Mouse (Mus musculus): ENCODE measurements at regions not wholly inside any gene's neighbourhood (a gene's known extent, or its start where the extent isn't known, plus 50 kb on each side); places are given as distances from the start of the nearest gene placed in this dataset.

DNA sequence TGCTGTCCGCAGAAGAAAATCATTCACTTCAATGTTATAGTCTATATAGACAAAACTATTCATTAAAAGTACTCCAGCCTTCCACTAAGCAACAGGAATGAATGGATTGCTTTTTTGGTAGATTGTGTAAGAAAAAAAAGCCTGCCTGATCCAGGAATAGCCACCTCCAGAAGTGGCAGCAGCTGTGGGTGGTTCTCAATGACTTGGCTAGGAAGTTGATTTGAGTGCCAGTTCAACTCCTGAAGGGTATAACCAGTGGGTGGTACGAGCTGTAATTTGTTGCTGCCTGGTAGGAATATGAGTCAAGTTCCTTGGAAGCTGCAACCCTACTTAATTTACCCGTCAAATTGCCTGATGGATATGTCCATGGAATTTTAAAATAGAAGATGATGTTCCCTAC lies 368.3 kb upstream of the Gm9747 start:
- ATAC-seq (no peak), DNase-seq (ENCODE audit: low spot score) (no peak)
- TF ChIP-seq CTCF (IDR thresholded peaks at IDR 0.05), result no peak
- TF ChIP-seq EP300 (IDR thresholded peaks at IDR 0.05), result no peak
- Histone ChIP-seq H3K36me3 (ENCODE audit: insufficient read depth, low read length) (no peaks in the 10 kb centered on the region), H3K4me2 (replicated peaks; ENCODE audit: low read depth, low read length) (no peak overlapping the region), H3K9me3 (ENCODE audit: low read length) (no peaks in the 10 kb centered on the region), H3K27me3 (replicated peaks; ENCODE audit: insufficient read depth, low read length) (no peaks in the 10 kb centered on the region), H3K4me3 (ENCODE audit: low read depth, low read length) (no peak overlapping the region), H3K4me1 (ENCODE audit: insufficient read depth, low read depth, low read length) (no peaks in the 10 kb centered on the region), H3K9ac (replicated peaks; ENCODE audit: low read depth) (no peak overlapping the region), H3K27ac (ENCODE audit: low read length) (no peak overlapping the region)
- 66% methylated on average over 3 of the region's 3 CpGs for WGBS

DNA sequence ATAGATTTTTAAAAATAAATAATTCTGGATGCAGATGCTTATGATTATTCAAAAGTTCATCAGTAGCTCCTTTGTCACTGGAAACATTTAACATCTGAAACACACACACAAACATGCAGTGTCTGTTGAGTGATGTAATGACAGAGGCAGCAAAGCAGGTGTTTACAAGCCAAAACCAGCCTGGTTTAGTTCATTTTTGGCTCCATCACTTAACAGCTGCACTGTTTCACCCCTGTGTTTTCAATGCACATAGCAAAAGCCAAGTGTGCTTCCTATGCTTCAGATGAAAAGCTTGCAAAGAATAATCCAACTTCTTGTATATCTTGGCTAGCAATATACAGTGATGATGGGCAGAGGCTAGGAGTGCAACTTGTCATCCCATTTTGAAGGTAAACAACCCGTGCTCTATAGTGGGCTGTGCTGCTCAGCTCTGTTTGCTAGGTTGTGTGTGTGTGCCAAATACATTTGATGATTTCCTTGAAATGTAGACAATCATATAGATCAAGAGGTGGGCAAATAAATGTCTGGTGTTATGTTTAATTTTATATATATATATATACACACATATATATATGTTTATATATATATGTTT lies 345.9 kb upstream of the Gm9747 start:
- ATAC-seq (no peak), DNase-seq (ENCODE audit: low spot score) (no peak)
- Histone ChIP-seq H3K27me3 (replicated peaks; ENCODE audit: insufficient read depth, low read length) (no peaks in the 10 kb centered on the region), H3K9me3 (ENCODE audit: low read length) (no peaks in the 10 kb centered on the region), H3K4me3 (ENCODE audit: low read depth, low read length) (no peak overlapping the region), H3K27ac (ENCODE audit: low read length) (no peak overlapping the region), H3K4me2 (replicated peaks; ENCODE audit: low read depth, low read length) (no peak overlapping the region), H3K4me1 (ENCODE audit: insufficient read depth, low read depth, low read length) (no peaks in the 10 kb centered on the region), H3K36me3 (ENCODE audit: insufficient read depth, low read length) (no peaks in the 10 kb centered on the region), H3K9ac (replicated peaks; ENCODE audit: low read depth) (no peak overlapping the region)
- WGBS, result 41% methylated on average over 1 of the region's 1 CpGs
- TF ChIP-seq CTCF (IDR thresholded peaks at IDR 0.05), result no peak
- no peak for TF ChIP-seq EP300 (IDR thresholded peaks at IDR 0.05)

DNA sequence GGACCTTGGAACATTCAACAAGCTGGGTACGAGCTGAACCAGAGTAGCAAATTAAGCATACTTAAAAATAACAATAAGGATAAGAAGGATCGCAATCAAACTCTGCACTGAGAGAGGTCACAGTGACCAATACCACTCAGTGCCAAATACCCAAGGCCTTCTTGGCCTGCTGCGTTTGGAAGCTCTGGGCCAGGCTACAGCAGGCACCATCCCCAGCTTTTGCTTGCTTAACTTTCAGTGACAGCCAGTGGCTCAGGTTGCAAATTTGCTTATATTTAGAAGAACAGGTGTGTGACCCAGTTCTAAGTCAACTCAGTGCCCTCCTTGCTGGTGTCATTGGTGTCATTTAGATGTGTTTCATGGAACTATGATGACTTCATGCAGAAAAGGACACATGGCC lies 335.7 kb upstream of the Gm9747 start:
- 85% methylated on average over 3 of the region's 3 CpGs for WGBS
- Histone ChIP-seq H3K36me3 (ENCODE audit: insufficient read depth, low read length) (no peaks in the 10 kb centered on the region), H3K9me3 (ENCODE audit: low read length) (no peaks in the 10 kb centered on the region), H3K9ac (replicated peaks; ENCODE audit: low read depth) (no peak overlapping the region), H3K27ac (ENCODE audit: low read length) (no peak overlapping the region), H3K4me2 (replicated peaks; ENCODE audit: low read depth, low read length) (no peak overlapping the region), H3K4me1 (ENCODE audit: insufficient read depth, low read depth, low read length) (no peaks in the 10 kb centered on the region), H3K27me3 (replicated peaks; ENCODE audit: insufficient read depth, low read length) (no peaks in the 10 kb centered on the region), H3K4me3 (ENCODE audit: low read depth, low read length) (no peak overlapping the region)
- TF ChIP-seq CTCF (IDR thresholded peaks at IDR 0.05) (no peak), EP300 (IDR thresholded peaks at IDR 0.05) (no peak)
- no peak for DNase-seq (ENCODE audit: low spot score)
- no peak for ATAC-seq

DNA sequence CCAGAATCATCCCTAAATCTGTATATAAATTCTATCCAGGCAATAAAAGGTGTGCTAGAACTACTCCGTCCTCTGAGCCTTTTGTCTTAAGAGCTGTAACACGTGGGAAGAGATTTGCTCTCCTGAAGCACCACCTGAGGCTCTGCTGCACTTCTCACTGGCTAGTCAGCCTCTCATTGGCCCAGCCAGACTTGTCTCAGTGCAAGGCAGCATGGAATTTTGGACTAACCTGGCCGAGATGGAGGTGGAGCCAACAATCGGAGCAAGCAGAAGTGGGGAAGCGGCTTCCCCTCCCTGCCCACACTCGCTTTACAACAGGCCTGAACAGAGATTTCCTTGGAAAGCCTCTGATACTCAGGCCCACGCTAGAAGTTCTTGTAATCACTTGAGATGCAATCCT lies 332.1 kb upstream of the Gm9747 start:
- peak; percentile 89 for ATAC-seq
- TF ChIP-seq CTCF (IDR thresholded peaks at IDR 0.05), result no peak
- no peak for TF ChIP-seq EP300 (IDR thresholded peaks at IDR 0.05)
- no peaks in the 10 kb centered on the region for H3K36me3 ChIP-seq (ENCODE audit: insufficient read depth, low read length)
- H3K27me3 ChIP-seq (replicated peaks; ENCODE audit: insufficient read depth, low read length), result no peaks in the 10 kb centered on the region
- no peaks in the 10 kb centered on the region for H3K4me1 ChIP-seq (ENCODE audit: insufficient read depth, low read depth, low read length)
- no peak overlapping the region for H3K9ac ChIP-seq (replicated peaks; ENCODE audit: low read depth)
- H3K9me3 ChIP-seq (ENCODE audit: low read length), result no peaks in the 10 kb centered on the region
- no peak overlapping the region for H3K4me2 ChIP-seq (replicated peaks; ENCODE audit: low read depth, low read length)
- WGBS, result 47% methylated on average over 7 of the region's 7 CpGs
- peak; percentile 52 for DNase-seq (ENCODE audit: low spot score)
- H3K4me3 ChIP-seq (ENCODE audit: low read depth, low read length), result no peak overlapping the region
- no peak overlapping the region for H3K27ac ChIP-seq (ENCODE audit: low read length)

DNA sequence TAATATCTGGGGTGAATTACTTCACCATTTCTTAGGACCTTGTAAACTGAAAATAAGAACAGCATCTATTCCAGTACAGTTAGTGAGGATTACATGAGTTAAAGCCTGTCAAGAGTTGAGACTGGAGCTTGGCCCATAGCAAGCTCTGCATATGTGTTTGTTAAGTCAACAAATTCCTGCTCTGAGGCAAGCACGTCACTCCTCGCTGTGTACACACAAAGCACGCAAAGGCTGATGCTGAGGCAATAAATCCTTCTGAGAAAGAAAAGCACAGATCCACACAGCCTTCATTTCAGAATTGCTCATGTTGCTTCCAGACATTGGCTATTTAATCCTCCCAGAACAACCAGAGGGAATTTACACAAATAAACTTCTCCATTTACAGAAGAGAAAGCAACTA lies 328.9 kb upstream of the Gm9747 start:
- no peak for TF ChIP-seq EP300 (IDR thresholded peaks at IDR 0.05)
- TF ChIP-seq CTCF (IDR thresholded peaks at IDR 0.05), result no peak
- Histone ChIP-seq H3K4me1 (ENCODE audit: insufficient read depth, low read depth, low read length) (no peaks in the 10 kb centered on the region), H3K4me2 (replicated peaks; ENCODE audit: low read depth, low read length) (no peak overlapping the region), H3K4me3 (ENCODE audit: low read depth, low read length) (no peak overlapping the region), H3K27me3 (replicated peaks; ENCODE audit: insufficient read depth, low read length) (no peaks in the 10 kb centered on the region), H3K9me3 (ENCODE audit: low read length) (no peaks in the 10 kb centered on the region), H3K27ac (ENCODE audit: low read length) (no peak overlapping the region), H3K36me3 (ENCODE audit: insufficient read depth, low read length) (no peaks in the 10 kb centered on the region), H3K9ac (replicated peaks; ENCODE audit: low read depth) (no peak overlapping the region)
- peak; percentile 76 for ATAC-seq
- DNase-seq (ENCODE audit: low spot score), result peak; percentile 58
- WGBS, result 43% methylated on average over 3 of the region's 3 CpGs

DNA sequence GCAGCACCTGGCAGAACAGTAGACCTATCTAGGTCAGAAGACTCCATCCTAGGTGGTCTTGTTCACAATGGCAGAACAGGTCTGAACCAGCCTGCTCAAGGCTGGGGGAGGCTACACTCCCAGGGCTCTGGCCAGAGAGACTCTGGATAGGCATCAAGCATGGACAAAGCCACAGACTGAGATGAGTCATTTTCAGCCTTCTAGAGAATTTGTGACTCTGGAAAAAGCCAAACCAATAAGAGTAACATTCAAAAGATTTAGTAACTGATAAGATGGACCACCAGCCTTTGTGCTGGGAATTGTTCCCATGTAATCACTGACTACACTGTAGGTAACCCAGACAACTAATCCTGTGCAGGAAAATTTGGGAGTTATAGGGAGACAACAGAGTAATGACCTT lies 320.3 kb upstream of the Gm9747 start:
- H3K27me3 ChIP-seq (replicated peaks; ENCODE audit: insufficient read depth, low read length), result no peaks in the 10 kb centered on the region
- H3K4me3 ChIP-seq (ENCODE audit: low read depth, low read length), result no peak overlapping the region
- H3K27ac ChIP-seq (ENCODE audit: low read length), result no peak overlapping the region
- TF ChIP-seq EP300 (IDR thresholded peaks at IDR 0.05) (no peak), CTCF (IDR thresholded peaks at IDR 0.05) (no peak)
- ATAC-seq, result no peak
- no peak overlapping the region for H3K4me2 ChIP-seq (replicated peaks; ENCODE audit: low read depth, low read length)
- no peak for DNase-seq (ENCODE audit: low spot score)
- H3K36me3 ChIP-seq (ENCODE audit: insufficient read depth, low read length), result no peaks in the 10 kb centered on the region
- no peaks in the 10 kb centered on the region for H3K4me1 ChIP-seq (ENCODE audit: insufficient read depth, low read depth, low read length)
- no peaks in the 10 kb centered on the region for H3K9me3 ChIP-seq (ENCODE audit: low read length)
- no peak overlapping the region for H3K9ac ChIP-seq (replicated peaks; ENCODE audit: low read depth)

DNA sequence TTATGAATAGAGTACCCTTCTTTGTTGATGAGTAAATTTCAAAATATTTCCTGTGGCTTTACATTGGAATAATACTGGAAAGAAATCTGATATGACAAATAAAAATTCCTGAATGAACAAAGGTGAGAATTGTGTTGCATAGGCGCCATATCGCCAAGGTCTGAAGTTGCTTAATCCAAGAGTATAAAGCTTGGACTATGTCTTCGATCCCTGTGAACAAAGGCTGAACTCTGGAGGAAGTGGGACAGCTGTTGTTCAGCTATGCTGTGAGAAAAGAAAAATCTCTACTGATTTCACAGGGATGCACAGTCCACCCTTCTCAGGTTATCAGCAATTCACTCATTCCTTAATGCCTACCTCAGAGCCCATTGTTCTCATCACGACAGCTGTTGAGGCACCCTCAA lies 319.3 kb upstream of the Gm9747 start:
- H3K9ac ChIP-seq (replicated peaks; ENCODE audit: low read depth), result no peak overlapping the region
- no peaks in the 10 kb centered on the region for H3K36me3 ChIP-seq (ENCODE audit: insufficient read depth, low read length)
- no peak overlapping the region for H3K4me3 ChIP-seq (ENCODE audit: low read depth, low read length)
- TF ChIP-seq EP300 (IDR thresholded peaks at IDR 0.05) (no peak), CTCF (IDR thresholded peaks at IDR 0.05) (no peak)
- no peak for ATAC-seq
- H3K27ac ChIP-seq (ENCODE audit: low read length), result no peak overlapping the region
- no peak for DNase-seq (ENCODE audit: low spot score)
- H3K9me3 ChIP-seq (ENCODE audit: low read length), result no peaks in the 10 kb centered on the region
- H3K4me1 ChIP-seq (ENCODE audit: insufficient read depth, low read depth, low read length), result no peaks in the 10 kb centered on the region
- 77% methylated on average over 4 of the region's 4 CpGs for WGBS
- H3K27me3 ChIP-seq (replicated peaks; ENCODE audit: insufficient read depth, low read length), result no peaks in the 10 kb centered on the region
- no peak overlapping the region for H3K4me2 ChIP-seq (replicated peaks; ENCODE audit: low read depth, low read length)

Data from lung, postnatal 0 days (tissue).